Mouse (Mus musculus) right cerebral cortex, postnatal 25 days (tissue): ENCODE data around the gene D430042O09Rik.
A peak's percentile ranks its signal among the peaks of the same experiment; 100 is the strongest.

ENCODE experiments used
- DNase-seq: peaks from one replicate; pipeline ENCODE4 v3.0.0; 2022

The D430042O09Rik gene

GRCm38 (mm10) chr7:125741271-125741703 is 33.6 kb downstream of the D430042O09Rik start:
- no peak for DNase-seq

GRCm38 (mm10) chr7:125744774-125745173 is 37.1 kb downstream of the D430042O09Rik start:
- DNase-seq: no peak

- no peak for DNase-seq
These were observed 39.1 kb downstream of the D430042O09Rik start for GRCm38 (mm10) chr7:125746621-125747315.

GRCm38 (mm10) chr7:125747316-125747690 is 39.6 kb downstream of the D430042O09Rik start:
- no peak for DNase-seq

GRCm38 (mm10) chr7:125748186-125748585 is 40.5 kb downstream of the D430042O09Rik start:
- DNase-seq: no peak

GRCm38 (mm10) chr7:125752699-125753325 is 45.1 kb downstream of the D430042O09Rik start:
- no peak for DNase-seq

- DNase-seq: no peak
These were observed 45.6 kb downstream of the D430042O09Rik start for GRCm38 (mm10) chr7:125753326-125753715.

GRCm38 (mm10) chr7:125756806-125757205 is 49.1 kb downstream of the D430042O09Rik start:
- no peak for DNase-seq

- DNase-seq: no peak
These were observed 50.4 kb downstream of the D430042O09Rik start for GRCm38 (mm10) chr7:125757896-125758623.

- no peak for DNase-seq
These were observed 54.6 kb downstream of the D430042O09Rik start for GRCm38 (mm10) chr7:125762289-125762688.

- no peak for DNase-seq
These were observed 55.5 kb downstream of the D430042O09Rik start for GRCm38 (mm10) chr7:125762883-125763830.

- DNase-seq: no peak
These were observed 56.7 kb downstream of the D430042O09Rik start for GRCm38 (mm10) chr7:125764373-125764772.

- peak; percentile 75 for DNase-seq
These were observed 59.5 kb downstream of the D430042O09Rik start for GRCm38 (mm10) chr7:125766976-125767831.

GRCm38 (mm10) chr7:125772961-125773571 is 65.4 kb downstream of the D430042O09Rik start:
- peak; percentile 49 for DNase-seq

- DNase-seq: no peak
These were observed 75.5 kb downstream of the D430042O09Rik start for GRCm38 (mm10) chr7:125783206-125783605.

GRCm38 (mm10) chr7:125786105-125786504 is 78.4 kb downstream of the D430042O09Rik start:
- no peak for DNase-seq

- no peak for DNase-seq
These were observed 79.4 kb downstream of the D430042O09Rik start for GRCm38 (mm10) chr7:125787046-125787445.

- no peak for DNase-seq
These were observed 82.4 kb downstream of the D430042O09Rik start for GRCm38 (mm10) chr7:125790039-125790438.

- DNase-seq: no peak
These were observed 98.9 kb downstream of the D430042O09Rik start for GRCm38 (mm10) chr7:125806571-125806970.

GRCm38 (mm10) chr7:125808210-125808609 is 100.5 kb downstream of the D430042O09Rik start:
- no peak for DNase-seq

- no peak for DNase-seq
These were observed 105.0 kb downstream of the D430042O09Rik start for GRCm38 (mm10) chr7:125812721-125813120.
